11 mouse cellular contexts compared by ENCODE assay signal in the genomic region with DNA sequence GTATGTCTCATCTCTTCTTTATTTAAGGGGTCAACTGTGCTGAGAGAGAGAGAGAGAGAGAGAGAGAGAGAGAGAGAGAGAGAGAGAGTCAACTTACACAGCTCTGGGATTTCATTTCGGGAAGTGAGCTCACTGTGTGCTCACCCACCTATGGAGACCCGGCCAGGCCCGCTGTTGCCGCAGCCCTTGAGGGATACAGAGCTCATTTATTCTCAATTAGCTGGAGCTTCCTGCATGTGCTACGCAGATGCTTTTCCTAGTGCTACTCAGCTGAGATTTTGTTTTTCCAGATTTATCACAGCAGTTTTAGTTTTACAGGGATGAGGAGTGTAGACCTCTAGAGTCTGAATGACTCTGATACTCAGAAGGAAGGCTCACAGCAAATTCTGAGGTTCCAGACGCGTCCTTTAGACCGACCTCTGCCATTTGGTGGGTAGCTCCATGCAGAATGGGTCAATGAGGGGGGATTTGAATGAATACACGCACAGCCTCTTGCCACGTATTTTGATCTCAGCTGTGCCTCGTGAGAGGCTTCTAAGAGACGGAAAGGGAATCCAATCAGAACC.
DNase-seq lines count a peak whose midpoint lies in the region; ATAC-seq and TF ChIP-seq lines count a peak whose summit lies in the region.
"Had no signal": no experiment of that assay in that cellular context is flagged by ENCODE, and none has a peak within 500 bp of the region (broad histone marks: within the 10 kb centered on the region; RNA-seq: fewer than 3 reads in every experiment).

No protein-coding gene starts in this region.

- no peaks in the 10 kb centered on the region for H3K27me3 ChIP-seq in hindbrain, embryonic 11.5 days (ENCODE audit: control insufficient read depth, insufficient read depth, low read length)
- no peaks in the 10 kb centered on the region for H3K27me3 ChIP-seq in hindbrain, embryonic 14.5 days (ENCODE audit: control insufficient read depth, insufficient read depth, low read length)
- no peaks in the 10 kb centered on the region for H3K27me3 ChIP-seq in limb, embryonic 12.5 days
- H3K27me3 ChIP-seq in kidney, adult 2 months (replicated peaks; ENCODE audit: control insufficient read depth, insufficient read depth, low read length): no peaks in the 10 kb centered on the region
- H3K27me3 ChIP-seq: hindbrain, embryonic 15.5 days had no signal

- DNase-seq in hindbrain, embryonic 11.5 days (ENCODE audit: low spot score): peak; percentile 26
- no peak for DNase-seq in hindbrain, embryonic 14.5 days (ENCODE audit: low spot score)
- DNase-seq in embryo, embryonic 10.5 days (ENCODE audit: low spot score): peak; percentile 66
- DNase-seq in gastrocnemius, adult 2 months: peak; percentile 63
- no peak for DNase-seq in ovary, postnatal 14 days (ENCODE audit: low spot score)
- no peak for DNase-seq in ovary, postnatal 10 days (ENCODE audit: low spot score)
- DNase-seq in kidney, adult 2 months: no peak
- DNase-seq: lung, postnatal 36 days; thymus, postnatal 36 days had no signal

- H3K36me3 ChIP-seq in hindbrain, embryonic 11.5 days (ENCODE audit: control insufficient read depth, insufficient read depth, low read length): no peaks in the 10 kb centered on the region
- no peaks in the 10 kb centered on the region for H3K36me3 ChIP-seq in hindbrain, embryonic 14.5 days (replicated peaks; ENCODE audit: control insufficient read depth, insufficient read depth)
- H3K36me3 ChIP-seq in limb, embryonic 12.5 days: no peaks in the 10 kb centered on the region
- no peaks in the 10 kb centered on the region for H3K36me3 ChIP-seq in kidney, adult 2 months (ENCODE audit: control insufficient read depth, insufficient read depth, low read length)
- H3K36me3 ChIP-seq: hindbrain, embryonic 15.5 days had no signal

- no peak overlapping the region for H3K4me2 ChIP-seq in hindbrain, embryonic 11.5 days (replicated peaks; ENCODE audit: low read depth, low read length)
- no peak overlapping the region for H3K4me2 ChIP-seq in hindbrain, embryonic 14.5 days (replicated peaks)
- H3K4me2 ChIP-seq in limb, embryonic 12.5 days: no peak overlapping the region; the same call in 1 of the 2 replicates
- H3K4me2 ChIP-seq: hindbrain, embryonic 15.5 days had no signal

- ATAC-seq in hindbrain, embryonic 11.5 days (ENCODE audit: low FRiP score): no peak
- no peak; the same call in 1 of the 2 replicates for ATAC-seq in hindbrain, embryonic 14.5 days (ENCODE audit: low FRiP score)
- peak; percentile 87 for ATAC-seq in limb, embryonic 12.5 days (ENCODE audit: insufficient number of reproducible peaks, insufficient read depth, low FRiP score, low TSS enrichment, low read depth)

- H3K27ac ChIP-seq in hindbrain, embryonic 11.5 days (ENCODE audit: low read depth, low read length): no peak overlapping the region
- H3K27ac ChIP-seq in hindbrain, embryonic 14.5 days: no peak overlapping the region
- H3K27ac ChIP-seq in gastrocnemius, adult 2 months: peak overlapping the region; percentile 78
- H3K27ac ChIP-seq in limb, embryonic 12.5 days: peak overlapping the region; percentile 66
- no peak overlapping the region for H3K27ac ChIP-seq in kidney, adult 2 months (ENCODE audit: insufficient read depth, low read depth, low read length)
- H3K27ac ChIP-seq: hindbrain, embryonic 15.5 days had no signal

- H3K4me1 ChIP-seq in hindbrain, embryonic 11.5 days (replicated peaks; ENCODE audit: control insufficient read depth, insufficient read depth, low read length): no peaks in the 10 kb centered on the region; the same call in 1 of the 2 replicates
- peaks cover 6% of the 10 kb centered on the region for H3K4me1 ChIP-seq in hindbrain, embryonic 14.5 days (replicated peaks; ENCODE audit: control insufficient read depth, insufficient read depth, low read length)
- H3K4me1 ChIP-seq in limb, embryonic 12.5 days (replicated peaks): peaks cover 42% of the 10 kb centered on the region
- H3K4me1 ChIP-seq in kidney, adult 2 months (ENCODE audit: control insufficient read depth, insufficient read depth, low read length): no peaks in the 10 kb centered on the region; the same call in 1 of the 2 replicates

- H3K4me3 ChIP-seq in hindbrain, embryonic 11.5 days (ENCODE audit: low read depth, low read length): no peak overlapping the region
- no peak overlapping the region for H3K4me3 ChIP-seq in hindbrain, embryonic 14.5 days (replicated peaks; ENCODE audit: low read length)
- peak overlapping the region; percentile 1; the same call in 1 of the 2 replicates for H3K4me3 ChIP-seq in gastrocnemius, adult 2 months
- no peak overlapping the region for H3K4me3 ChIP-seq in limb, embryonic 12.5 days (replicated peaks)
- no peak overlapping the region for H3K4me3 ChIP-seq in kidney, adult 2 months (ENCODE audit: insufficient read depth, low read depth, low read length)
- H3K4me3 ChIP-seq: hindbrain, embryonic 15.5 days had no signal

- TF ChIP-seq POLR2A in kidney, adult 2 months (IDR thresholded peaks at IDR 0.05; ENCODE audit: low read depth, low read length): no peak

- no peaks in the 10 kb centered on the region for H3K9me3 ChIP-seq in hindbrain, embryonic 11.5 days (ENCODE audit: control insufficient read depth, low read length)
- no peaks in the 10 kb centered on the region for H3K9me3 ChIP-seq in hindbrain, embryonic 14.5 days (ENCODE audit: control insufficient read depth, low read length)
- no peaks in the 10 kb centered on the region for H3K9me3 ChIP-seq in limb, embryonic 12.5 days
- H3K9me3 ChIP-seq: hindbrain, embryonic 15.5 days had no signal

- no peak overlapping the region for H3K9ac ChIP-seq in hindbrain, embryonic 11.5 days (ENCODE audit: low read depth, low read length)
- H3K9ac ChIP-seq in hindbrain, embryonic 14.5 days: no peak overlapping the region
- H3K9ac ChIP-seq in limb, embryonic 12.5 days (replicated peaks): no peak overlapping the region
- H3K9ac ChIP-seq: hindbrain, embryonic 15.5 days had no signal

- WGBS in hindbrain, embryonic 11.5 days: 45% methylated on average over 12 of the region's 12 CpGs
- WGBS in hindbrain, embryonic 14.5 days: 36% methylated on average over 12 of the region's 12 CpGs
- 16% methylated on average over 12 of the region's 12 CpGs for WGBS in limb, embryonic 12.5 days
- 56% methylated on average over 12 of the region's 12 CpGs for WGBS in kidney, adult 2 months

- TF ChIP-seq CTCF in gastrocnemius, adult 2 months (IDR thresholded peaks at IDR 0.05): no peak
- TF ChIP-seq CTCF in kidney, adult 2 months (conservative IDR thresholded peaks at IDR 0.05; ENCODE audit: insufficient read depth, insufficient read length, low read depth, low read length): no peak

- intact Hi-C loops in gastrocnemius, adult 2 months (cut with DNase I): no loop called here

Comparison
In these comparisons a context has a peak if more than half of its experiments do, and no peak if none do; other contexts are left out.
1. DNase-seq: peak in hindbrain, embryonic 11.5 days (single experiment), embryo, embryonic 10.5 days (single experiment) and gastrocnemius, adult 2 months (single experiment); none in hindbrain, embryonic 14.5 days (single experiment), ovary, postnatal 14 days (single experiment), ovary, postnatal 10 days (single experiment) and kidney, adult 2 months (single experiment).
2. H3K27ac ChIP-seq: peak in gastrocnemius, adult 2 months (single experiment) and limb, embryonic 12.5 days (single experiment); none in hindbrain, embryonic 11.5 days (single experiment), hindbrain, embryonic 14.5 days (single experiment) and kidney, adult 2 months (single experiment).